Mouse (Mus musculus) bone marrow macrophage, adult 2 months (primary cell): Measurements from ENCODE around the gene Rara.

Experiments
- CTCF ChIP-seq: IDR thresholded peaks from 2 replicates; pipeline ENCODE4 v1.5.1; 2012; ENCODE audit warnings: low read depth, mild to moderate bottlenecking, low read length, moderate library complexity
- POLR2A ChIP-seq: IDR thresholded peaks from 2 replicates; pipeline ENCODE4 v1.6.1; 2012; ENCODE audit warnings: mild to moderate bottlenecking, low read depth, low read length, borderline replicate concordance

DNA sequence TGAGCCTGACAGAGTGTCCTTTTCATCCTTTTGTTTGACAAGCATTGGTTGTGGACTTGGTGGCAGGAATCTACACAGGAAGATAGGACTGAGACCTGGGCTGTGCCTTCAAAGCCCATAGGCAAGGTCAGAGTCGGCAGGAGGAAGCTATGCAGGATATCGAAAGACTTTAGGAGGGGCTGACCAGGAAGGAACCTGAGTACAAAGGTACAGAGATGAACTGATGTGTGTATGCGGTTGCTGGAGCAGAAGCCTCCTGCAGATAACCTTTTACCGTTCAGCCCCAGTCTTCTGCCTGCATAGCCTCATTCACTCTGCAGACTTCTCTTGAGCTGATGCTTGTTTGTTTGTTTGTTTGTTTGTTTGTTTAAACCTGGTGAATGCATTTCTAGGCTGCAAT, 22.0 kb upstream of the Rara start:
- TF ChIP-seq CTCF = no peak
- TF ChIP-seq POLR2A = no peak
